Mouse (Mus musculus): ENCODE results near the gene Naa80.
A peak's percentile ranks its signal among the peaks of the same experiment; 100 is the strongest.

Gene Naa80

DNA sequence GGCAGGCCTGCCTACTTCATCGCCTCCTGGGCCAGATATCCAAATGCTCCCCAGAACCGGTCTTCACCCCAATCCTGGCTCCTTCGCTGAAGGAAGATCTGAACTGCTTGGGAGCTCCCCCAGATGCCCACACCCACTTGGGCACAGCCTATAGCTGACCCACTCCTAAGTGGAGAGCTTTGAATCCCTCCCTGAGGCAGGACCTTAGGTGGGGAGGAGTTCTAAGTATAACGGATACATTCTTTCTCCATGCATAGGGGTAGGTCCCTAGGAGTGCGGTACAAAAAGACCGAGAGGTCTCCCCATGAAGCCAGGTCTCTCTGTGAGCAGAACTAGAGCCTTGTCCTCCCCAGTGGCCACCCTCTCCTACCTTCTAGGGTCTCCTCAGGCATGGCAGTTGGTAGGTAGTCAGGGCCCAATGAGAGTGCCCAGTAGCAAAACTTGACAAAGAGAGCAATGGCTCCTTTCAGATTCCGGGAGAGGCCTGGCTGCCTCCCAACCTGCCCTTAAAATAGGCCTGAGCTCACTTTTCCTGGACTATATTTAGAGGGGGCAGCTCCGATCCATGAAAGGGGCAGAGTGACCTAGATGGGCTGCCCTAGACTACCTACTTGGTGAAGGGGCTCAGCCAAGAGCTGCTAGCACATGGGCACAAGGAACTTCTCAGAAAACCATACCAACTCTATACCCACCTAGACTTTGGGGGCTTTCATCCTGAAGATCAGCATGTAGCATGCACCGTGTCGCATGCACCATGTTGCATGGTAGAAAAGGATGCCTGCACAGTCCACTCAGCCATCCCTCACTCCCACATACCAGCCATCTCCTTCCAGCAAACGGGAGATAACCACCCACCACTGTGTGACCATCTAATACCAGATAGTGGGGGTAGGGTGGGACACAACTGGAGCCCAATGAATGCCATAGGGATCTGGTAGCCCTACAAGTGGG lies 18.2 kb downstream of the Naa80 start:
- no peak for DNase-seq

DNA sequence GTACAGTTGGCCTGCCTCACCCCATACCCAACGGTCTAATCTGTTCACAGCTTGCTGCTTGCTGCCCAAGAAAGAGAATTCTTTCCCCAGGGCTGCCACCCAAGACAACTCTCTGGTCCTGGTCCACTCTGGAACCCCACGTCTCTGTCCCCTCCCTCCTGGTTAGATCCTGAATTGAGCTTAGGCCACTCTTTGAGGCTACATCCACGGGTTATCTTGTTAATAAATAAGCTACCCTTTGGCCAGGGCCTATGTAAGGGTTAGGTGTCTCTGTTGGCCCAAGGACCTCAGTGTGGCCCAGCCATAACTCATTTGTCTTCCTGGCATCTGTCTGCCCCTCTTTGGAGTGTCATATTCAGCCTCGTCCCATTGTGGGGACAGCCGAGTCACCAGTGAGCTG lies 19.7 kb downstream of the Naa80 start:
- DNase-seq, result no peak

DNA sequence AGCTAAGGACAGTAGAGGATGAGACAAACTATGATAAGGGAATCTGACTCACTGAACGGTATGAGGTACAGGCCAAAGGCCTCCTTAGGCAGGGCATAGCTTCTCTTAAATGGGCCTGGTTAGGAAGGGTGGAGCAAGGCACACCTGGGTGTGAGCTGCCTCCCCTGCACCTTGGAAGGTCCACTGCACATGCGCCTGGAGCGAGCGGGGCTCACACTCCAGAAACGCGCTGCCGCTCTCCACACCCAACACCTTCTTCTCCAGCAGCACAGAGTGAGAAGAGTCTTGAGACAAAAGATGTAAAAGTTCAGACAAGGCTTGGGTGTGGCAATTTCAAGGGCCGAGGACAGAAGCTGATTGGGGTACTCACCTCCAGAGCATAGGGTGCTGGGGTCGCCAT lies 20.7 kb downstream of the Naa80 start:
- no peak for DNase-seq

DNA sequence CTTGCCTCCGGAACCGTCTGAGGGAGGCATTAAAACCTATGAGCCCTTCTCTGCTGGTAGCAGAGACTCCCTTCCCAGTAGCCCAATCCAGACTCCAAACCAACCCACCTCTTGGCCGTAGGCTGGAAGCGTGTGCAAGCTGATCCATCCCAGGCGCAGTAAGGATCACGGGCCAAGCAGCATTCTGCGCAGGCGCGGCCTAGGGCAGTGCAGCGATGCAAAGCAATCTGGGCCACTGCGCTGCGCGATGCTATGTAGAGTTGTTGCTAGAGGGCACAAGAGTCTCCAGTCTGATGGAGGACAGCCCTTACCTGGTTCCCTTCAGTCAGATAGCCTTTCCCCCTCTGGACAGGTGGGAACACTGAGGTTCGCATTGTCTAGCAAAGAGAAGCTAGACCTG lies 21.2 kb downstream of the Naa80 start:
- peak; percentile 41 for DNase-seq

DNA sequence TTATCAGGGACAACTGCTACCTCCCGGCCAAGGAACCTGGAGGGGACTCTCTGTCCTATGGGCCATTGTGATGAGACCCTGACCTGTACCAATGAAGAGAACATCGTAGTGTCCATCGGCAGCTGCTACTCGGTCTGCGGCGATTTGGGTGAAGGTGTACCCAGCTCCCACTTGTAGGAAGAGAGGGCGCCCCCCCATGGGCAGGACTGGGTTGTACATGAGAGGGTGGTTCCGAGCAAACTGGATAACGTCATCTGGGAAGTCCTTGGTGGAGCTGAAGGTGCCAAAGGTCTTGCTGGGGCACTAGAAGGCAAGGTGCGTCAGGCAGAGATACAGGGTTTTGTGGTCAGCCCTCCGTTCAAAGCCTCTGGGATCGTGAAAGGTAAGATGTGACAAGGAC lies 22.1 kb downstream of the Naa80 start:
- DNase-seq, result no peak

DNA sequence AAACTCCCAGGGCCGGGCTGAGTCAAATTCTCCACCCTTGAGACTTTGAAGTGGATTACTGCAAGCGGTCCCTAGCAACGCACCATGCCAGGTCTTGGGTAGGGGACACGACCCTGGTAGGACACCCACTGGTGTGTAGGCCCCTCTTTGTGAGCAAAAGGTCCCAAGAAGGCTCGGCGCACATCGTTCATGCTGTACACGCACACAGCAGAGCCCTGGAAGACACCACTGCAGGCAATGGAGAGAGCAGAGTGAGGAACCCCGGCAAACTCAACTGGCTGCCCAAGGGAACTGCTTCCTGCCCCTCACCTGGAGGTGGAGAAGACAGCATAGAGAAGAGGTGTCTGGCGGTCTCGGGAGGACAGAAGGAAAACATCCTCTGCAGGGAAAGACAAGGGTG lies 22.6 kb downstream of the Naa80 start:
- no peak for DNase-seq

DNA sequence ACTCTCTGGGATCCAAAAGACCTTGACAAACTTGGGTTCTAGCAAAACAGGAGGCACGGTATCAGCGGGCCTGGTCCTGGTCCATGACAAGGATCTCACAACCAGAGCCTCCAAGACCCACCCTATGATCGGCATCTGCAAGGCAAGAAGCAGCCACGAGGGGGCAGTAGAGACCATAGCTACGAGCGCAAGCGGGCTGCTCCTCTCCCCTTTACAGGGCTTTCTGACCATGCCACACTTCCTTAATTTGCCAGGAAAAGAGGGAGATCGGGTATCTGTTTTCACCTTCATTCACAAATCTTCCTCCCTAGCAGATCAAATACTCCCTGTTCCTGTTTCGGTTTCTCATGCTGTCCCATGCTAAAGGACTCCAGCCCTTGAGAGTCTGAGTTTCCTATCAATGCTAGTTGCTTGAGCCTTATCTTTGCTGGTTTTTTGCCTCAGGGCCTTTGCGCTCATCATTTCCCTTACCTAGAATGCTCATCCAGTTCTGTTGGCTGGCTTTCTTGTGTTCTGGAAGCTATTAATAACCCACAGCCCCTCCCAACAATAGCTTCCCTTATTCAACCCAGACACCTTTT lies 23.5 kb downstream of the Naa80 start:
- DNase-seq, result peak; percentile 84

DNA sequence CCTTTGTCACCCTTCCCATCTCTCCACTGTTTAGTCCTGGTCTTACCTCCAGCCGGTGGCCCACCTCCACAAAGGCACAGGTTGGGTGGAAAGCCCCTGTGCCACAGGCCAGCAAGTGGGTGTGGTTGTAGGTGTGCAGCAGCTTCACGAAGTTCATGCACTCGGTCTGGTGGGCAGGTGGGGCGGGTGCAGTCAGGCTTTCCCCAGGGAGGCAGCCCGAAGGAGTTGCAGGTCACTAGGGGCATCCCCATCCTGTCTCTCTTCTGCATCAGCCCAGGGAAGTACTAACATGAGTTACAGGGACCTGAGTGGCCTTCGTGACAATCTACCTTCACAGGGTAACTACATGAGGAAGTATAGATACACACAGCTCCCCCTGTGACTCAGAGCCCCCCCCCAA lies 24.6 kb downstream of the Naa80 start:
- DNase-seq, result no peak

DNA sequence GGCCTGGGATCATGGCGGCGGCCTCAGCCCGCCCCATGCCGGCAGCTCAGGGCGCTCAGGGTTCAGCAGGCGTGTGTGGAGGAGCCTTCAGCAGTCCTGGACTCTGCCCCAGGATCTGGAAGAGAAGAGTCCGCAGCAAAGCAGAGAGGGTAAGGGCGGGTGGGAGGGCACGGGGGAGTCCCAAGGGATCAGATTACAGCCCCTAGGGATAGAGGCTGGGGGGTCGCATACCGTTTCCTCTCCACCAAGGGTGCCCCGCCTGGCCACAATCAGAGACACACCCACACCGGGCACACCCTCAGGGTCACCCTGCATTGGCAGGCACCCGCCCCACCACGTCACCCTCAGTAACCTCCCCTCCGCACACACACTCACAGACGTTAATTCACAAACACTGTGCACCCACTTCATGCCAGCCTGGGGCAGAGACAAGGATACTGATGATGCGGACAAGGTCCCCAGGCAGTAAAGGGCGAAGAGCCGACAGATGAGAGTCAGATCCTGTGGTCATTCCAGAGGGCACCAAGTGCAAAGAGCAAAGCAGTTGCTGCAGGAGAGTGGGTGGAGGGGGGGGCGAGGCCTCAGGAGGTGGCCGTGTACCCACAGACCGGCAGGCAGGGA lies 26.5 kb downstream of the Naa80 start:
- no peak for DNase-seq

DNA sequence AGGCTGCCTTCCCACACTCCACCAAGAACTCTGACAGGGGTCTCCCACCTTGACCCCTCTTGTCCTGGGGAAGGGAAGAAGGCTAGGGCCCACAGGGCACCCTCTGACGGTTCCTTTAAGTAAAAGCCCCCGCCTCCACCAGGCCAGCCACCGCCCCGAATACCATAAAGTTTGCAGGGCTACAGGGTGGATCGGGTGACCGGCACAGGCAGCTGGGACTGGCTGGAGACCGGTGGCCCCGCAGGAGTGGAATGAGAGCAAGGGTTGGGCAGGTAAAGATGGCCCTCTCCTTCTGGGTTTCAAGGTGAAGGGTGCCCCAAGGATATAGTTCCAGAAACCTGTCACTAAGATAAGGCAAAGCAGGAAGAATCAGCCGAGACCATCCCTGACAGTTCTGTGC lies 27.9 kb downstream of the Naa80 start:
- DNase-seq, result no peak

DNA sequence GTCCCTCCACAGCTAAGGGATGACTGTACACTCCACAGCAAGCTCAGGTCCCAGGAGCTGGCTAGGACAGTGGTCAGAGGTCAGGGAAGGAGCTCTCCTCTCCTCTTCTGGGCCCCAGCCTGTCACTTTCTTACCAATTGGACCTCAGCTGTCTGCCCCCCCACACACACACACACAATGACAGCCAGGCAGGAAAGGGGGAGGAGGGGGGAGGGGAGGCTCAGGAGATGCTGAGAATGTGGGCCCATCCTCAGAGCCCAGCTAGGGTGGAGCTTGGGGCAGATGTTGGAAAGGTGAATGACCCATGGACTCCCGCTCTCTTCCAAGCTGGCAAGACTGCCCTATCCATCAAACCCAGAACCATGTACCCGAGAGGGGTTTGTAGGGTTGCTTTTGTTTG lies 28.3 kb downstream of the Naa80 start:
- DNase-seq, result no peak

DNA sequence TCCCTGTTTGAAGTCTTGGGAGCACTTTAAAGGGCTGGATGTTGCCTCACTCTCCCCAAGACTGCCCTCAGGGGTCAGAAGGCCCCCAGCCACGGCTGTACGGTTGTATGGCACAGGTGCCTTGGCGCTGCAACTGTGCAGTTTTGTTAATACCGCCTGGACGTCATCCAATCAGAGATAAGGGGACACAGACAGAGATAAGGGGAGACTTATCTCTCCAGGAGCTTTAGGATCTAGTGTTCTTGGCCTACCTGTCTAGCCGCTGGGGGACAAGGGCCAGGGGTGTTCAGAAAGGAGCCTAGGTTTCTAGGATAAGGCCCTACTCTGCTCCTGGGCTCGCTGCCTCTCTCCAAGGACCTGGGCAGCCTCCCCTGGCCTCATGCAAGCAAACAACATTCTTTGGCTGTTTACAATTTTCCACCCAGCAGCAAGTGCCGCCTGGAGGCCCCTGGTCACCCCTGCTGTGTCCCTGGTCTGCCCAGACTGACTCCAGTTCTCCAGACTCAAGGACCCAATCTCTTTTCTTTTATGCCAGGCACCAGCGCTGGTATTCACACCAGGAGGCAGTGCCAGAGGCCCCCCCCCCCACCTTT lies 29.1 kb downstream of the Naa80 start:
- no peak for DNase-seq

DNA sequence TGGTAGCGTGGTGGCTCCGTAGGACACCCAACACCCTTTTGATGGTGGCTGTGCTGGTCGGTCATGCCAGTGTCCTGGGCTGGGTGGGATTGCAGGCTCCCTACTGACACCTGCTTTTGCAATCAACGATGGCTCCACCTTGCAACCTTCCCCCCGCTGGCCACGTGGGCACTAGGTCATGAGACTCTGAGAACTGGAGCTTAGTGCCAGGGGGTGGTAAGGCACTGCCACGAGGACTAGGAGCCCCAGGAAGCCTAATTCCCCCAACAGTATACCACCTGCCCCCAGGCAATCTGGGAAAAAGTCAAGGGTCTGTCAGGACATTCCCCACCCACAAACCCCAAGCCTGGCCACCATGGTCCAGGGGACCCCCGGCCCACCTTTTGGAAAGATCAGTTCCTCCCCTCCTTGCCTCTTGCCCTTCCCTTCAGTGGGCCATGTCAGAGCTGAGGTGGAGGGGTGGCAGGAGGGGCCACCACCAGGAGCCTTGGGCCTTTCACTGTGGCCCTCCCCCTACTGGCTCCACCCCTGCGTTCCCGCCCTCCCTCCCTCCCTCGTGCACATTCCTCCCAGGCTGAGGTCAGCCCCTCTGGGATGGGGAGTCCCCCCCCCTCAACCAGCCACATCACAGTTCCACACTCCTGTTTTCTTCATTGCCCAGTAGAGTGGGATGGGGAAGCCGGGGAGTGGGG lies 30.2 kb downstream of the Naa80 start, which contains the start of gene Sema3b:
Gene Sema3b (minus strand): TSS at position 489 of the 692 bp plus-strand sequence.
- no peak for DNase-seq

DNA sequence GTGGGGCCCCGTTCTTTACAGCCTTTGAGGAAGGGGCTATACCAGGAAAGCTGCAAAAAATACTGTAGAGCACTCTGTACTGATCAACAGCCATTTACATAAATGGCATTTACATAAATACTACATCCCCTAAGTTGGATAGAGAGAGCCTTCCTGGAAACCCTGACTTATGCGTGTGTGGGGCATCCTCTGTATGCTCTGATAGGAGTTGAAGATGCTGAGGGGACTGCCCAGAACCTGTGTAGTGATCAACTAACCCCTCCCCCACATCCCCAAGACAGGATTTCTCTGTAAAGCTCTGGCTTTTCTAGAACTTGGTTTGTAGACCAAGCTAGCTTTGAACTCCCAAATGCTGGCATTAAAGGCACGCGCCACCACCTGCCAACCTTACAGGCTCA lies 30.7 kb downstream of the Naa80 start:
- DNase-seq, result no peak

DNA sequence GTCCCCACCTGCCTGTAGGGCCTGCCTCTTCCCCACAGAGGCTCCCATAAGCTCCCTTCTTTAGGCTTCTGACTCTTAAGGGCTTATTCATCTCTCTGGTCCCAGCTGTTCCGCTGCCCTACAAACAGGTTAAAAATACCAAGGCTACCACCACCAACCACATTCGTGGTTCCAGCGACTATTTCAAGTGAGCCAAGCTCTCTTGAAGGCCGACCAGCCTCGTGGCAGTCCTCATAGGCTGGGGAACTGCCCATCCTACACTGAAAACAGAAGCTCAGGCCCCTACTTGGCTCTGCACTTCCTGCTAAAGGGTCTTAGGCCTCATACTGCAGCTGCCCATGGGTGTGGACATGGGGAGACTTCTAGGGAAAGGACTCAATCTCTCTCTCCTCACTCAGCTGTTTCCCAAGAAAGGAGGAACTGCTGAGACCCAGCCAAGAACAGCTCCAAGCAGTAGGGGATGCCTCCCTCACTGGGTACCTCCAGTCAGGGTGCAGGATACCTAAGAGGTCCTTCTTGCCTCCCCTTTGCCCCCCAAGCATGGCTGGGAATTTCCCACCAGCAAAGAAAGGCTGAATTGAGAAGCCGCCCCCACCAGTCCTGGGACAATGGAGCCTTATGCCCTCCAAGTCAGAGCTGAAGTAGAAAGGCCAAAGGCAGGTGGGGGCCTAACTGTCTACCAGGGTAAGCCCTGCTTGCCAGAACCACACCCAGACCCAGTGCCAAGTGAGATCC lies 32.9 kb downstream of the Naa80 start:
- DNase-seq, result no peak

DNA sequence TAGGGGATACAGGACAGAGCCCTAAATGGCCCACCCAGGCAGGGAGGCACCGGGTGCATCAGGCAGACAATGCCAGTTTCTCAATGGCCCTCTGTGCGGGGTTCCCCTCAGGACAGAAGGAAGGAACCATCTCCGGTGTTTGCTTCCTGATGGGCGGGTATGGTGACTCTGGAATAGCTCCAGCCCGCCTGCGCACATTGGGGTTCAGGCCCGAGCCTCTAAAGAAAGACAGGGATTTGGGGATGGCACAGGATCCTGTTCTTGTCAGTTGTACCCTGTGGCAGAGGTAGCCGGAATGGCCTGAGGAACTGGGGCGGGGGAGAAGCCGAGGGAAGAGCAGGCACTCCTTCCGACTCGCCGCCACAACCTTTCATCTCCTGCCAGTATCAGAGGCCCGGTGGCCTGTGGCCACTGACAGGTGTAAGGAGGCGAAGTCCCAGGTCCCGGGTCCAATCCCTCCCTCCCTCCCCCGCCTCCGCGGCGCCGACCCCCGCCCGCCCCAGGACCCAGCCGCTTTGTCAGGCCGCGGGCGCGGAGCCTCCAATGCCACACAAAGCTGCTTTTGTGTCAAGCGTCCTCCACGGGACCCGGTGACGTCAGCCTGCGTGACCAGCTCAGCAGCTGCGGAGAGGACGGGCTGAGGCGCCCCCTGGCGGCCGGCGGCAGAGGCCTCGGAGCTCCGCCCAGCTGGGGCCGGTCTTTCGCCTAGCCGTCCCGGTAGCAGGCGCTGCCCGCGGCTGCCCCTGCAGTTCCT lies 33.7 kb downstream of the Naa80 start:
- DNase-seq, result peak; percentile 99

DNA sequence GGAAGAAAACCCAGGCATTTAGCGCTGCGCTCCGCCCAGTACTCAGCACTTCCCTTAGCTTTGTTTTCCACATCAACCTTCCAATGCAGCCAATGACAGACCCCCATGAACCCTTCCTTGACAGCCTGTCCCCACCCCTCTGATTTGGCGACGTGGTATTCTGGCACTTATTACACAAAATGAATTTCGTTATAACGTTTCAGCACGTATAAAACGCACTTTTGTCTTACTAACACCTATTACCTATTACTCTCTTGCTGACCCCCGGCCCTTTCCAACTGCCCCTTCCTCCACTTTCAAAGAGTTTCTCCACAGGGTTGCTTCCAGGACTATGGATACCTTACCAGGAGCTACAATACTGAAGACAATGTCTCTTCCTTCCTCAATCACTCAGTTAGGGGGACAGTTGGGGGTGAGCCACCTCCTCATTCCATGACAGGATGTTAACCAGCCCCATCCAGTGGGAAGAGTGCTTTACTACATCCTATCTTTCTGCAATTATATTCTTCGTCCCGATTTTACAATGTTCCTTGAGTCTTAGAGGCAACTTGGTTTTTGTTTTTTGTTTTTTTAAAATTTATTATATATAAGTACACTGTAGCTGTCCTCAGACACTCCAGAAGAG lies 34.4 kb downstream of the Naa80 start:
- no peak for DNase-seq

DNA sequence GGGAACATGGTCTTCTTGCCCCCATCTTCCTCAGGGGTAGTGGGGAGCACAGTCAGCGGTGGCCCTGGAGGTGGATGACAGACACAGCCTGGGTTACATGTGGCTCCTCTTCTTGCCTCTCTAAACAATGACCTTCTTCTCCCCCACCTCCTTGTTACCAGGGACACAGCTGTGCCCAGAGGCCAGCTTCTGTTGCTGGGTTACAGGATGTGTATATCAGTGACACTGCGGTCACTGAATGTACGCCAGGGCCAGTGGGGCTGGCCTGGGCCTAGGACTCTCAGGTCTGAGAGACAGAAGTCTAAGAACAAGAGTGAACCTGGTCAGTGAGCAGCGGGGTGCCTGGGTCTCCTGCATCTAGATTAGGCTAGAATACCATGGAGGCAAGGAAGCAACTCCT lies 36.3 kb downstream of the Naa80 start:
- DNase-seq, result no peak

DNA sequence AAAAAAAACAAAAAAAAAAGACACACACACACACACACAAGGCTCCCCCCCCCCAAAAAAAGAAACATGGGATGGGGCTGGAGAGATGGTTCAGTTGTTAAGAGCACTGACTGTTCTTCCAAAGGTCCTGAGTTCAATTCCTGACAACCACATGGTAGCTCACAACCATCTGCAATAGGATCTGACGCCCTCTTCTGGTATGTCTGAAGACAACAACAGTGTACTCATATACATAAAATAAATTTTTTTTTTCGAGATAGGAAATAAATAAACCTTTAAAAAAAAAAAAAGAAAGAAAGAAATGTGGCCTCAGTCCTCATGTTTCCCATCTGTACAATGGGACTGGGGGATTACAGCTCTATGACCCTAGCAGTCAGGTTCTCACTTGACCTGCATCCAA lies 38.8 kb downstream of the Naa80 start:
- DNase-seq, result no peak

DNA sequence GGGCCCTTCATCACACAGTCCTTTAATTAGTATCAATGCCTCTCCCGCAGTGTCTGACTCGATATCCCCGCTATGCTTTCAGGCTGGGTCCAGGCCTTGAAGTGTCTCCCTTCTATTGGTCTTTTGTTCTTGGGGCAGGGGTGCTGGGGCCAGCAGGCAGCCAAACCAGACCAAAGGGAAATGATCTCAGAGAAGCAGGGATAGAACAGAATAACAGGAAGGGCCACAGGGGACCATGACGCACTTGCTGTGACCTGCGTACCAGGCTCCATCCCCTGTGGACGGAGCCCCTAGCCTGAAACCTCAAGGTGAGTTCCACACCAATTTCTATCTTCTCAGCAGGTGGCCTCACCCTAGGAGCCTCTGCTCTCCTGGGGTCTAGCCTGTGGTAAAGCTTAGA lies 39.4 kb downstream of the Naa80 start:
- DNase-seq, result no peak

Measured in right cerebral cortex, adult 18-20 months (tissue).